40 mouse cellular contexts compared by ENCODE assay signal in the genomic region with DNA sequence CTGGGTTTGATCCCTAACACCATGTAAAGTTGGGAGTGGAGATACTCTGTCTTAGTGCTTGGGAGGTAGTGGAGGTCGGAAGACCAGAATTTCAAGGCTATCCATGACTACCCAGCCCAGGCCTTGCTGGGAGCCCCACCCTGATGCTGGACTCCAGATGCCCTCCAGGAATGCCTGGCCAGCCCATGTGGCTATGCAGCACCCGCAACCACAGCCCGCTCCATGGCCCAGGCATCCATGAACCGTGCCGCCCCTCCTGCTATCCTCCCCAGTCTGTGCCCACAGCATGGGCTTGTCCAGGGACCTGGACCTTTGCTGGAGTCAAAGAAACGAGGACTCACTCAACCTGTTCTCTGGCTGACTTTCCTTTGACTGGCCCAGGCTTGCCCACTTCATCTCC. TPM values are rescaled to one million over a fixed set of nuclear protein-coding genes. Genes with fewer than 3 reads are reported as not detected.
DNase-seq lines count a peak whose midpoint lies in the region; ATAC-seq and TF ChIP-seq lines count a peak whose summit lies in the region.
"Had no signal": no experiment of that assay in that cellular context is flagged by ENCODE, and none has a peak within 500 bp of the region (broad histone marks: within the 10 kb centered on the region; RNA-seq: fewer than 3 reads in every experiment).

No protein-coding gene starts in this region.

- no peaks in the 10 kb centered on the region for H3K27me3 ChIP-seq in embryonic facial prominence, embryonic 13.5 days
- no peaks in the 10 kb centered on the region; the same call in 1 of the 2 replicates for H3K27me3 ChIP-seq in embryonic facial prominence, embryonic 10.5 days (replicated peaks; ENCODE audit: low read depth, poor library complexity, severe bottlenecking)
- H3K27me3 ChIP-seq in myocyte (ENCODE audit: control insufficient read depth, insufficient read depth, insufficient read length), result no peaks in the 10 kb centered on the region
- H3K27me3 ChIP-seq in midbrain, postnatal 0 days (ENCODE audit: insufficient read depth, low read length), result no peaks in the 10 kb centered on the region
- H3K27me3 ChIP-seq: forebrain, embryonic 15.5 days; kidney, embryonic 15.5 days; lung, embryonic 15.5 days; megakaryocyte, embryonic 14.5 days; Patski had no signal

- no peak overlapping the region for H3K4me2 ChIP-seq in embryonic facial prominence, embryonic 13.5 days
- H3K4me2 ChIP-seq in myocyte (ENCODE audit: low read depth), result no peak overlapping the region
- H3K4me2 ChIP-seq in midbrain, postnatal 0 days (ENCODE audit: low read depth, low read length, poor library complexity, severe bottlenecking), result no peak overlapping the region
- H3K4me2 ChIP-seq: forebrain, embryonic 15.5 days; kidney, embryonic 15.5 days; liver, embryonic 15.5 days; lung, embryonic 15.5 days; midbrain, embryonic 12.5 days had no signal

- peaks cover 14% of the 10 kb centered on the region for H3K4me1 ChIP-seq in embryonic facial prominence, embryonic 13.5 days
- H3K4me1 ChIP-seq in embryonic facial prominence, embryonic 10.5 days, result peaks cover 17% of the 10 kb centered on the region
- no peaks in the 10 kb centered on the region for H3K4me1 ChIP-seq in midbrain, postnatal 0 days (ENCODE audit: insufficient read depth, low read length)

- no peak for TF ChIP-seq CTCF in midbrain, postnatal 0 days (IDR thresholded peaks at IDR 0.05)

- H3K9ac ChIP-seq in embryonic facial prominence, embryonic 13.5 days, result no peak overlapping the region
- no peak overlapping the region for H3K9ac ChIP-seq in midbrain, postnatal 0 days (replicated peaks; ENCODE audit: low read length, poor library complexity, severe bottlenecking)
- H3K9ac ChIP-seq: forebrain, embryonic 15.5 days; kidney, embryonic 15.5 days; liver, embryonic 15.5 days; lung, embryonic 15.5 days; midbrain, embryonic 12.5 days had no signal

- no peaks in the 10 kb centered on the region for H3K79me2 ChIP-seq in myocyte (ENCODE audit: control insufficient read depth, insufficient read depth)

- no peak for TF ChIP-seq POLR2A in myocyte (IDR thresholded peaks at IDR 0.05; ENCODE audit: insufficient read length, low read depth)

- no peak overlapping the region for H3K27ac ChIP-seq in embryonic facial prominence, embryonic 13.5 days
- no peak overlapping the region for H3K27ac ChIP-seq in embryonic facial prominence, embryonic 10.5 days (replicated peaks)
- H3K27ac ChIP-seq in midbrain, postnatal 0 days (ENCODE audit: low read depth, low read length), result no peak overlapping the region
- H3K27ac ChIP-seq: forebrain, embryonic 10.5 days; forebrain, embryonic 15.5 days; gastrocnemius, adult 2 months; kidney, embryonic 15.5 days; layer of hippocampus, adult 2 months; liver, embryonic 15.5 days; lung, embryonic 15.5 days; midbrain, embryonic 12.5 days had no signal

- no peaks in the 10 kb centered on the region for H3K36me3 ChIP-seq in embryonic facial prominence, embryonic 13.5 days
- H3K36me3 ChIP-seq in embryonic facial prominence, embryonic 10.5 days (replicated peaks), result no peaks in the 10 kb centered on the region
- no peaks in the 10 kb centered on the region for H3K36me3 ChIP-seq in myocyte (ENCODE audit: control insufficient read depth, insufficient read depth)
- no peaks in the 10 kb centered on the region for H3K36me3 ChIP-seq in midbrain, postnatal 0 days (ENCODE audit: insufficient read depth, low read length)
- H3K36me3 ChIP-seq: forebrain, embryonic 10.5 days; forebrain, embryonic 15.5 days; G1E; kidney, embryonic 15.5 days; liver, embryonic 15.5 days; lung, embryonic 15.5 days; midbrain, embryonic 12.5 days had no signal

- DNase-seq in embryonic facial prominence, embryonic 10.5 days (ENCODE audit: low spot score), result no peak
- peak; percentile 38 for DNase-seq in urinary bladder, postnatal 14 days (ENCODE audit: low spot score)
- DNase-seq in urinary bladder, adult 18-20 months (ENCODE audit: low spot score in 2 of 2), result no peak
- no peak for DNase-seq in right cerebral cortex, postnatal 25 days
- DNase-seq in cerebellum, adult 9-10 months, result no peak
- DNase-seq in midbrain, postnatal 0 days (ENCODE audit: low spot score), result no peak
- DNase-seq: adrenal gland, postnatal 10 days; cerebellum, adult 18-20 months; cerebellum, postnatal 14 days; gastrocnemius, adult 2 months; gastrocnemius, postnatal 36 days; heart, postnatal 14 days; kidney, adult 18-20 months; kidney, postnatal 36 days; layer of hippocampus, postnatal 36 days; left cerebral cortex, postnatal 4 days had no signal

- ATAC-seq in embryonic facial prominence, embryonic 13.5 days (ENCODE audit: insufficient number of reproducible peaks, insufficient read depth, low FRiP score, low TSS enrichment, low read depth), result 0 out of 2 replicates have a peak, but pooled peaks have one; percentile 37
- no peak for ATAC-seq in midbrain, postnatal 0 days (ENCODE audit: low FRiP score)
- ATAC-seq: forebrain, embryonic 15.5 days; hindbrain, embryonic 16.5 days; Patski had no signal

- H3K4me3 ChIP-seq in embryonic facial prominence, embryonic 13.5 days, result no peak overlapping the region
- no peak overlapping the region for H3K4me3 ChIP-seq in embryonic facial prominence, embryonic 10.5 days
- no peak overlapping the region for H3K4me3 ChIP-seq in myocyte
- no peak overlapping the region for H3K4me3 ChIP-seq in midbrain, postnatal 0 days (ENCODE audit: low read depth, low read length)
- H3K4me3 ChIP-seq: forebrain, embryonic 10.5 days; forebrain, embryonic 15.5 days; gastrocnemius, adult 2 months; kidney, embryonic 15.5 days; layer of hippocampus, adult 2 months; liver, embryonic 15.5 days; lung, embryonic 15.5 days; megakaryocyte, embryonic 14.5 days; midbrain, embryonic 12.5 days had no signal

- no peaks in the 10 kb centered on the region for H3K9me3 ChIP-seq in embryonic facial prominence, embryonic 13.5 days
- H3K9me3 ChIP-seq in embryonic facial prominence, embryonic 10.5 days, result no peaks in the 10 kb centered on the region
- no peaks in the 10 kb centered on the region for H3K9me3 ChIP-seq in midbrain, postnatal 0 days (ENCODE audit: low read length)
- H3K9me3 ChIP-seq: forebrain, embryonic 10.5 days; forebrain, embryonic 15.5 days; G1E; kidney, embryonic 15.5 days; liver, embryonic 15.5 days; lung, embryonic 15.5 days; megakaryocyte, embryonic 14.5 days; midbrain, embryonic 12.5 days had no signal

- no peak overlapping the region for H3ac ChIP-seq in myocyte (ENCODE audit: control insufficient read depth, insufficient read length)

- WGBS in embryonic facial prominence, embryonic 13.5 days, result 80% methylated on average over 6 of the region's 6 CpGs
- 87% methylated on average over 6 of the region's 6 CpGs for WGBS in embryonic facial prominence, embryonic 10.5 days
- 91% methylated on average over 6 of the region's 6 CpGs for WGBS in midbrain, postnatal 0 days

TF ChIP-seq in myocyte, 11 proteins besides CTCF, POLR2A, EP300 and RAD21:
- no peak for TF ChIP-seq MAX (IDR thresholded peaks at IDR 0.05; ENCODE audit: low read depth)
- peak in 2 of 3 experiments; percentile 25 to 74 for TF ChIP-seq MYOG (IDR thresholded peaks at IDR 0.05; ENCODE audit: control insufficient read depth in 1 of 3, insufficient read depth in 1 of 3, insufficient read length in 2 of 3, low read depth in 2 of 3)
- peak in 1 of 3 experiments; percentile 52 for TF ChIP-seq MYOD1 (IDR thresholded peaks at IDR 0.05; ENCODE audit: control insufficient read depth in 1 of 3, insufficient read length in 2 of 3, low read depth in 2 of 3)

RNA-seq across cellular contexts. Expression of a gene that starts 7.3 kb away (rescaled TPM):
- 700 and 721 TPM in 2 replicates for polyA plus RNA-seq in embryonic facial prominence, embryonic 13.5 days (2015; fragmentation: Nextera tagmentation; extraction: Ambion mirVana)
- 568 and 585 TPM in 2 replicates for polyA plus RNA-seq in embryonic facial prominence, embryonic 10.5 days (2016; fragmentation: Nextera tagmentation; extraction: Ambion mirVana)
- 298 TPM for polyA plus RNA-seq in myocyte (2012; fragmentation: generic; extraction: Trizol)
- 583 and 680 TPM in 2 replicates for total RNA-seq in midbrain, postnatal 0 days (2014; rRNA removed)
- 1,182 and 1,189 TPM in 2 replicates for polyA plus RNA-seq in midbrain, postnatal 0 days (2015; fragmentation: Nextera tagmentation; extraction: Ambion mirVana)

RNA-seq across cellular contexts. Expression of a gene that starts 44.8 kb away (rescaled TPM):
- not detected in 2 replicates for polyA plus RNA-seq in embryonic facial prominence, embryonic 13.5 days (2015; fragmentation: Nextera tagmentation; extraction: Ambion mirVana)
- not detected in 2 replicates for polyA plus RNA-seq in embryonic facial prominence, embryonic 10.5 days (2016; fragmentation: Nextera tagmentation; extraction: Ambion mirVana)
- polyA plus RNA-seq in myocyte (2012; fragmentation: generic; extraction: Trizol), result 0.14 TPM
- not detected in 2 replicates for total RNA-seq in midbrain, postnatal 0 days (2014; rRNA removed)
- polyA plus RNA-seq in midbrain, postnatal 0 days (2015; fragmentation: Nextera tagmentation; extraction: Ambion mirVana), result not detected in 2 replicates
- total RNA-seq: adrenal gland, postnatal 10 days; G1E; gastrocnemius, adult 2 months; gastrocnemius, postnatal 36 days; heart, adult 8-10 months; heart, postnatal 14 days; layer of hippocampus, adult 2 months; layer of hippocampus, postnatal 36 days; left cerebral cortex, postnatal 4 days had no signal
- polyA plus RNA-seq: cortical plate, adult 2 months; forebrain, embryonic 10.5 days; forebrain, embryonic 15.5 days; frontal cortex, adult 2 months; G1E; heart, embryonic 14.5 days; hindbrain, embryonic 11.5 days; hindbrain, embryonic 16.5 days; intestine, embryonic 14.5 days; kidney, embryonic 15.5 days; limb, embryonic 14.5 days; liver, embryonic 15.5 days; lung, embryonic 15.5 days; midbrain, embryonic 12.5 days; neural tube, embryonic 14.5 days; Patski; small intestine, adult 2 months; testis, adult 2 months; urinary bladder, adult 2 months had no signal
